Mouse (Mus musculus): ENCODE results near the gene Spop. TPM values are rescaled to one million over a fixed set of nuclear protein-coding genes. Genes with fewer than 3 reads are reported as not detected.
"Not testable (repeated sequence)": the region's sequence is repeated elsewhere in the genome, so short reads cannot be mapped to it uniquely, and the experiment has no call there.

The Spop gene
- polyA plus RNA-seq, 1 experiment from 2014 or later = 233 TPM

DNA sequence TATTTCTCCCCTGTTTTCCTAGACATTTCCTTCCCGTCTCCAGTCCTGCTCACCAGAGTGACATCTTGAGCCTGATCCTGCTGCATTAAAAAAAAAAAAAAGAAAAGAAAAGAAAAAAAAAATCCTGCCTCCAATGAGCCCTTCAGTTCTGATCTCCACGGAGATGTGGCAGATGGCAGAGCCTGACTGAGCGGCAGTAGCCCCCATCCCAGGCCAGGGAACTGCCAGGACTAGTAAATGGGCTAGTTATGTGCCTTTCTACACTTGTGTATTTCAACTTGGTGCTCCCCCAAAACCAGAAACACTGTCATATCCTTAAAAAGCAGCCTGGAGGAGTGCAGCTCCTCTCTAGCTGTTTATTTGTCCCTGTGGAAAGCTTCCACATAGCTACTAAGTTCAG lies 87.0 kb downstream of the Spop start:
- Histone ChIP-seq H3K36me3 (peaks cover 3% of the 10 kb centered on the region; the same call in 1 of the 2 replicates), H3K4me2 (no peak overlapping the region), H3K27ac (replicated peaks) (no peak overlapping the region), H3K4me3 (replicated peaks) (no peak overlapping the region), H3K4me1 (peaks cover 5% of the 10 kb centered on the region; the same call in 1 of the 2 replicates), H3K27me3 (replicated peaks) (no peaks in the 10 kb centered on the region), H3K9ac (replicated peaks) (no peak overlapping the region), H3K9me3 (replicated peaks) (no peaks in the 10 kb centered on the region)
- no peak for ATAC-seq (ENCODE audit: low FRiP score)
- WGBS = 29% methylated on average over 3 of the region's 3 CpGs

DNA sequence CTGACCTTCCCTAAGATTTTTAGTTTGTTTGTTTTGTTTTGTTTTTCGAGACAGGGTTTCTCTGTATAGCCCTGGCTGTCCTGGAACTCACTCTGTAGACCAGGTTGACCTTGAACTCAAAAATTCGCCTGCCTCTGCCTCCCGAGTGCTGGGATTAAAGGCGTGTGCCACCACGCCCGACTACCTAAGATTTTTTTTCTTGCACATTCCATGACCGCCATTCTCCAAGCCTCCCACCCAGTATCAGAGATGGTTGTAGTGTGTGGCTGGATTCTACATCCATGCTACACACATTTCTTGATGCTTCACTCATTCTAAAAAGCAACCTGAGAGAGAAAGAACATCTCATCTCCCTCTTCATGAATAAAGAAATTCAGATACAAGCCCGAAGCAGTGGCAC lies 87.9 kb downstream of the Spop start:
- 89% methylated on average over 8 of the region's 8 CpGs for WGBS
- H3K36me3 ChIP-seq = not testable (repeated sequence)

DNA sequence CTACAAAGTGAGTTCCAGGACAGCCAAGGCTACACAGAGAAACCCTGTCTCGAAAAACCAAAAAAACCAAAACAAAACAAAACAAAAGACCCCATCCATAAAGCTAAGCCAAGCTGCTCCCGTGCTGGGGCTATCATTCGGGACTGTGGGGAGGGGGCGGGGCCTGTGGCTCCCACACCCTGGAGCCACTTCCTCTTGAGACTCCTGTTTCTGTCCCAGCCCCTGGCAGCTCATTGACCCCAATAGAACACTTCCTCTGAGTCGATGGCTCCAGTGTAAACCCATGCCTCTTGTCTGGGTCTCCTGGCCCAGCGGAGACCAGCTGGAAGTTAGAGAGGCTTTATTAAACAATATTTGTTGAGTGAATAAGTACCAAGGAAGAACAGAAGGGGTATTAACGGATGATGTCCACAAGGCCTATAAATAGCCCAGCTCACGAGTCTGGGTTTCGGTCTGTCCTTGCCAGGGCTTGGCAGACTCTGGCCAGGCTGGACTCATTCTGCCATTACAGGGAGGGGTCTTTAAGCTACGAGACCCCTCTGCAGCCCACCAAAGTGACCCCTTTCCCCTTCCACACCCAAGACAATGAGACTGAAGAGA lies 89.8 kb downstream of the Spop start:
- peaks cover 2% of the 10 kb centered on the region; the same call in 1 of the 2 replicates for H3K27me3 ChIP-seq (replicated peaks)
- H3K27ac ChIP-seq (replicated peaks) = no peak overlapping the region
- no peak overlapping the region for H3K4me3 ChIP-seq (replicated peaks)
- peaks cover 5% of the 10 kb centered on the region; the same call in 1 of the 2 replicates for H3K4me1 ChIP-seq
- H3K9me3 ChIP-seq (replicated peaks) = no peaks in the 10 kb centered on the region
- ATAC-seq (ENCODE audit: low FRiP score) = no peak
- no peaks in the 10 kb centered on the region for H3K36me3 ChIP-seq
- no peak overlapping the region for H3K9ac ChIP-seq (replicated peaks)
- 47% methylated on average over 10 of the region's 10 CpGs for WGBS
- H3K4me2 ChIP-seq = no peak overlapping the region

More for the DNA sequence above, 87.9 kb downstream of the Spop start:
- not testable (repeated sequence) for H3K9me3 ChIP-seq (replicated peaks); H3K9ac ChIP-seq (replicated peaks); ATAC-seq (ENCODE audit: low FRiP score); H3K27me3 ChIP-seq (replicated peaks); H3K4me2 ChIP-seq; H3K4me3 ChIP-seq (replicated peaks); H3K4me1 ChIP-seq; H3K27ac ChIP-seq (replicated peaks)

DNA sequence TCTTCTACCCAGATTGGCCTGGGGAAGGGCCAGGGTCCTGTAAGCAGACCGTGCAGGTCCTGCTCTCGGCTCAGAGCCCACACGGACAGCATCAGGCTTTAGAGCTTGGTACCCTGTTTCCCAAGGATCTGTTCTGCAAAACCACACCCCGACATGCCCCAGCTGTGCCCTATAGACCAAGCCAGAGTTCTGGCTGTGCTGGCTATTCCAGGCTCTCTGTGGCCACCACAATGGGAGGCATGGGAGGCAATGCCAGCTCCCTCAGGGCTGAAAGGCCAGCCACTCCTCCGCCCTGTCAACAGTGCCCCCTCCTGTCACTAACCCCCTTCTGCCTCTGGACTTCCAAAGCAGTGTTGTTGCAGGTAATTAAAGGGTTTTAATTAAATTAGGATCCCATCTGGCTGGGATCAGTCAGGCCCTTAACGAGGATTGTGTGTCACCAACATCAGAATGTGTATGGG lies 90.4 kb downstream of the Spop start:
- 54% methylated on average over 6 of the region's 6 CpGs for WGBS
- no peaks in the 10 kb centered on the region for H3K36me3 ChIP-seq
- no peaks in the 10 kb centered on the region for H3K9me3 ChIP-seq (replicated peaks)
- no peak overlapping the region for H3K4me3 ChIP-seq (replicated peaks)
- H3K4me2 ChIP-seq = no peak overlapping the region
- peaks cover 5% of the 10 kb centered on the region; the same call in 1 of the 2 replicates for H3K4me1 ChIP-seq
- H3K9ac ChIP-seq (replicated peaks) = no peak overlapping the region
- no peak for ATAC-seq (ENCODE audit: low FRiP score)
- H3K27ac ChIP-seq (replicated peaks) = no peak overlapping the region
- peaks cover 4% of the 10 kb centered on the region; the same call in 1 of the 2 replicates for H3K27me3 ChIP-seq (replicated peaks)

DNA sequence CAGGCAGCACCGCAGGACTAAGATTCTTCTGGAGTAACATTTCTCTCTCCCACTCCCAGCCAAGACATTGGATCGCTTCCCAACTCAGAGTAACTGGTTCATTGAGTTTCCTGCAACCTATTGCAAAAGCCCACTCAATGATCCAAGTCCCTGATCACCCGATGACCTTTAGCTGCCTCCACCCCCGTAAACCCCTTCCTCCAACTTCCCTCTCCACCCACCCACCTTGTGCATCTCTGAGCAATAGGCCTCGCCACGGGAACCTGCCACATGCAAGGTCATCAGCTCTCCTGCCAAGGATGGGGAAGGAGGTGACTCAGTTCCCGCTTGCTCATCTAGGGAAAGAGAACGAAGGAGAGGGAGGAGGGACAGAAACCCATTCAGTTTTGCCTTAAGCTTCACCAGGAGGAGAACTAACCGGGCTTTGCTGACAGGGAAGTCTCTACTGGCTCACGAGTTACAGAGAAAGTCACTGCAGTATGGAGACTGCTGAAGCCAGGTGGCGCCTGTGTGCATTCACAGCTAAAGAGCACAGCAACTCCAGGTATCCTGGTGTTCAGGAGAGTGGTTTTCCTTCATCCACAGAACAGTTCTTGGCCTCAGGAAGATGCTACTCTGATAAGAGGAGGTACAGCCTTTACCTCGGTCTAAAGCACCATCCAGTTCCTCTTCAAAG lies 93.3 kb downstream of the Spop start:
- 50% methylated on average over 12 of the region's 12 CpGs for WGBS
- no peak overlapping the region for H3K4me2 ChIP-seq
- H3K27ac ChIP-seq (replicated peaks) = no peak overlapping the region
- H3K9me3 ChIP-seq (replicated peaks) = no peaks in the 10 kb centered on the region
- no peak overlapping the region for H3K4me3 ChIP-seq (replicated peaks)
- H3K27me3 ChIP-seq (replicated peaks) = peaks cover 16% of the 10 kb centered on the region
- no peaks in the 10 kb centered on the region for H3K36me3 ChIP-seq
- no peak overlapping the region for H3K9ac ChIP-seq (replicated peaks)
- no peaks in the 10 kb centered on the region for H3K4me1 ChIP-seq
- no peak for ATAC-seq (ENCODE audit: low FRiP score)

DNA sequence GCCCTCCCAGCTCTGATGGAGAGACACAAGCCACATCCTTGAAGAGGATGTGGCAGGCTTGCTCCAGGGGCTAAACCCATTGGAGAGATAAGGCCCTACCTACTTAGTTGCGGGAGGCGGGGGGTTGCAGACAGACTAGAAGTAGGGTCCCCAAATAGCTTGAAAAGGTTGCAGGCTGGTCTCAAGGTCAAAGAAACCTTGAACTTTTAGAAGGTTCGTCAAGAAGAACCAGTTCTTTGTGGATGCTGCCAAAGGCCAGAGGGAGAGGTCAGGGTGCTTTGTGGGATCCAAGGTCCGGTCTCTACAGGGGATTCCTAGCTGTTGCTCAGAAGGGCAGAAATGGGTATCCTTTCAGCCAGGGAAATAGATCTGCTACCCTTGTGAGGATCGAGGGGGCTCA lies 93.9 kb downstream of the Spop start:
- H3K4me3 ChIP-seq (replicated peaks) = no peak overlapping the region
- no peak for ATAC-seq (ENCODE audit: low FRiP score)
- H3K4me1 ChIP-seq = no peaks in the 10 kb centered on the region; the same call in 1 of the 2 replicates
- no peak overlapping the region for H3K4me2 ChIP-seq
- H3K9ac ChIP-seq (replicated peaks) = no peak overlapping the region
- peaks cover 22% of the 10 kb centered on the region for H3K27me3 ChIP-seq (replicated peaks)
- H3K27ac ChIP-seq (replicated peaks) = no peak overlapping the region
- 78% methylated on average over 5 of the region's 5 CpGs for WGBS
- no peaks in the 10 kb centered on the region for H3K36me3 ChIP-seq
- H3K9me3 ChIP-seq (replicated peaks) = no peaks in the 10 kb centered on the region

DNA sequence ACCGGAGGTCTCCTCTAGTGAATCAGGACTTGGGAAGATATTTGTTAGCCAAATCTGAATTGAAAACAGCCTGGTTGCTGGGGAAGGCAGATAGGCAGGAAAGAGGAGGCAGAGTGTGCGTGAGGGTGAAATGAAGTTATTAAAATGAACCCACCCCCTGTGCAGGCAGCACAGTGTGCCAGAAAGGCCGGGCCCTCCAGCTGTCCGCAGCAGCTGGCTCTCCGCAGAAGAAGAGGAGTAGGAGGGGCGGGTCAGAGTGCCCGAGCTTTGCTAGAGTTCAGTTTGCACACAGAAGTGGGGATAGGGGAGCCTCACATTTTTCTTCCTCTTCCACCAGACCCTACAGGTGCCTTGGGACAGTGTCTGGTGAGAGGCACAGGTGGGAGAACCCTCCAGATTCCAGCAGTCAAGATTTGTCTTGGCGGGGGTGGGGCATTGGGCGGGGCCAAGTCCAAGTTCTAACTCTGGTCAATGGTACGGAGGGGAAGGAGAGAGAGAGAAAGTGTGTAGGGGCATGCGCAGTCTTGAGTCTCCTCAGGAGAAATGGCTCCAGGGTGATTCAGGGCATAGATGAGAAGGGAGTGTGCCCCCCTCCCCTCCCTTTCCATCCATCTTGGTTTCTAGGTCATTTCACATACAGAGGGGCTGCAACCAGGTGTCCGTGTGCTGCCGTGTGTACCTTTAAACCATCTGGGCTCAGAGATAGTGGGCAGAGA lies 94.5 kb downstream of the Spop start:
- no peak for ATAC-seq (ENCODE audit: low FRiP score)
- Histone ChIP-seq H3K9me3 (replicated peaks) (no peaks in the 10 kb centered on the region), H3K9ac (replicated peaks) (no peak overlapping the region), H3K4me1 (peaks cover 5% of the 10 kb centered on the region), H3K4me2 (no peak overlapping the region), H3K27ac (replicated peaks) (no peak overlapping the region), H3K36me3 (no peaks in the 10 kb centered on the region), H3K4me3 (replicated peaks) (no peak overlapping the region), H3K27me3 (replicated peaks) (peaks cover 28% of the 10 kb centered on the region)
- 62% methylated on average over 13 of the region's 13 CpGs for WGBS

DNA sequence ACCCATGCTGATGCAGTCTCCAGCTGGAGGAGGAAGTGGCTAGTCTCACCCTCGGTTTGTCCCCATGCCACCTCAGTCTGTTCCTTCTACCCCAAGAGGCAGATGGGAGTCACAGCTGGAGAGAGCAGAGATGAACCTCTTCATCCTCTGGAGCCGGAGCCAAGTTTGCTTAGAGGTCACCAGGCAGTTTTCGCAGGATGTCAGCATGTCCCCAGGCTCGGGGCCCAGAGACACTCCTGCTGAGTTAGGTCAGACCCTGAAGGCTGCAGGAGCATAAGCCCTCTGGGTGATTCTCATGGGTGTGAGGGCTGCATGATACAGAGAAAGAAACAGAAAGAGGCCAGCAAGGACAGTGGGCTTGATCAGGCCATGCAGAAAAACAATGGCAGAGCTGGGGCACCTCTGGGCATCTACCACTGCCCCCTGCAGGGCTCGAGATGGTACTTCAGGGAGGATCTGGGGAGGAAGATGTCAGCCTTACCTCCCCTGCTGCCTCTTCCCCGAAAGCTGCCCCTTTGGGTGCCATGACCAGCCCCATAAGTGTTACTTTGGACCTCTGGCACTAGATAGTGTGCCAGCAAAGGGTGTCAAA lies 95.3 kb downstream of the Spop start:
- no peak overlapping the region for H3K9ac ChIP-seq (replicated peaks)
- WGBS = 79% methylated on average over 6 of the region's 6 CpGs
- H3K9me3 ChIP-seq (replicated peaks) = no peaks in the 10 kb centered on the region
- H3K36me3 ChIP-seq = no peaks in the 10 kb centered on the region
- H3K4me1 ChIP-seq = peaks cover 13% of the 10 kb centered on the region
- H3K4me2 ChIP-seq = no peak overlapping the region
- no peak overlapping the region for H3K27ac ChIP-seq (replicated peaks)
- H3K27me3 ChIP-seq (replicated peaks) = peaks cover 37% of the 10 kb centered on the region
- no peak for ATAC-seq (ENCODE audit: low FRiP score)
- H3K4me3 ChIP-seq (replicated peaks) = no peak overlapping the region

DNA sequence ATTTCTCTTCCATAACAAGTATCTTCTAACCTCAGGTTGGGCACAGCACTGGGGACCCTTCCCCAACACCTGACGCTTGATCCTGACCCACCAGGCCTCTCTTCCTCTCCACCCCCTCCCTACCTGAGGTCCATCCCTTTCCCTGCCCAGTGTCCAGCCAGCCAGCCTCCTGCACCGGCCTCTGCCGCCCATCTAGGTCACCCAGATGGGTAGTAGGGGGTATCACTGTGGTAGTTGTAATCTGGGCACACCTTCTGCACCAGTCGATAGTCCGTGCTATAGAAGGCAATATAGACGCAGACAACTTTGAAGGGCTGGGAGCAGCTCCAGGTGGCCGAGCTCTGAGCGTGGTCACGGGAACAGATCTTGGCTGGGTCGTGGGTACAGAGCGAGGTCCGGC lies 96.8 kb downstream of the Spop start:
- Histone ChIP-seq H3K4me1 (peaks cover 27% of the 10 kb centered on the region), H3K27me3 (replicated peaks) (peaks cover 51% of the 10 kb centered on the region), H3K4me3 (replicated peaks) (no peak overlapping the region), H3K36me3 (no peaks in the 10 kb centered on the region), H3K9me3 (replicated peaks) (no peaks in the 10 kb centered on the region), H3K9ac (replicated peaks) (no peak overlapping the region), H3K4me2 (no peak overlapping the region), H3K27ac (replicated peaks) (no peak overlapping the region)
- ATAC-seq (ENCODE audit: low FRiP score) = no peak
- WGBS = 91% methylated on average over 12 of the region's 12 CpGs

DNA sequence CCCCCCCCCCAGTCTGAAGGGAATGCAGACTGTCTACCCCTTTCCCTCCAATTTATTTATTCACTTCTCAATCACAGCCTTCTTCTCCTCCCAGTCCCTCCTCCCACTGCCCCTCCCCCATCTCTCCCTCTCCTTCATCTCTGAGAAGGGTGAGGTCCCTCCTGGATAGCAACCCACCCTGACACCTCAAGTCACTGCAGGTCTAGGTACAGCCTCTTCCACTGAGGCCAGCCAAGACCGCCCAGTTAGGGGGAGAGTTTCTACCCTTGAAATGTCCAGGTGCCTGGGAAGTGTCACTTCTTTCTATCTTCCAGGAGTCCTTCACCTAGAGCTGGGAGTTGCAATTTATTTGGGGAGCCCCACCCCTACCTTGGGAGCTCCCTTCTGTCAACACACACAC lies 98.0 kb downstream of the Spop start:
- no peak overlapping the region for H3K4me2 ChIP-seq
- no peak for ATAC-seq (ENCODE audit: low FRiP score)
- no peak overlapping the region for H3K4me3 ChIP-seq (replicated peaks)
- peaks cover 37% of the 10 kb centered on the region for H3K4me1 ChIP-seq
- peaks cover 58% of the 10 kb centered on the region for H3K27me3 ChIP-seq (replicated peaks)
- no peaks in the 10 kb centered on the region for H3K9me3 ChIP-seq (replicated peaks)
- H3K27ac ChIP-seq (replicated peaks) = no peak overlapping the region
- H3K36me3 ChIP-seq = no peaks in the 10 kb centered on the region
- 90% methylated on average over 1 of the region's 1 CpGs for WGBS
- no peak overlapping the region for H3K9ac ChIP-seq (replicated peaks)

DNA sequence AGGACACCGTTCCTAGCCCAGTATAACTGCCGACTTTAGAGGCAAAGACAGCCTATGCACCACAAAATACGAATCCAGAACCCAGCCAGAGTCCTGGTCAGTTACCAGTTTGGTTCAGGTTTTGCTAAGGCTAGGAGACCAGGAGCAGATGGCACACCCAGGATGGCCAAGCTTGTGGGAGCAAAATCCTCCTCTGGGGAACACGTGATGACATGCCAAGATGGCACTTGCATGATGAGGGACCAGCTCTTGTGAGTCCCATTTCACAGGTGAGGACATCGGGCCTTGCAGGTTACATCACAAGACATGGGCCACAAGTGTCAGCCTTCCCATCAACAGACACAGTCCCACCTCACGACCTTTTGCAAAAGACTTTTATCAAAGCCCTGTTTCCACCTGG lies 98.5 kb downstream of the Spop start:
- no peak overlapping the region for H3K4me3 ChIP-seq (replicated peaks)
- H3K27ac ChIP-seq (replicated peaks) = no peak overlapping the region
- peaks cover 37% of the 10 kb centered on the region for H3K4me1 ChIP-seq
- peaks cover 58% of the 10 kb centered on the region for H3K27me3 ChIP-seq (replicated peaks)
- ATAC-seq (ENCODE audit: low FRiP score) = no peak
- H3K36me3 ChIP-seq = no peaks in the 10 kb centered on the region
- H3K9ac ChIP-seq (replicated peaks) = no peak overlapping the region
- H3K4me2 ChIP-seq = peak overlapping the region; percentile 99; the same call in 1 of the 2 replicates
- H3K9me3 ChIP-seq (replicated peaks) = no peaks in the 10 kb centered on the region
- 81% methylated on average over 6 of the region's 6 CpGs for WGBS

Data from neural tube, embryonic 15.5 days (tissue).